In genomic region chr10:28649900-28650160, GRCm38 (mm10) we compare ENCODE assay signal across 19 mouse cellular contexts. TPM values are rescaled to one million over a fixed set of nuclear protein-coding genes. Genes with fewer than 3 reads are reported as not detected.
"Had no signal": no experiment of that assay in that cellular context is flagged by ENCODE, and none has a peak within 500 bp of the region (broad histone marks: within the 10 kb centered on the region; RNA-seq: fewer than 3 reads in every experiment).

No protein-coding gene starts in this region.

- H3K36me3 ChIP-seq: lung, embryonic 15.5 days; midbrain, embryonic 13.5 days; midbrain, embryonic 15.5 days; neural tube, embryonic 12.5 days; stomach, embryonic 15.5 days had no signal

- H3K9ac ChIP-seq: liver, embryonic 14.5 days; lung, embryonic 15.5 days; midbrain, embryonic 13.5 days; midbrain, embryonic 15.5 days; neural tube, embryonic 12.5 days; stomach, embryonic 15.5 days had no signal

- H3K4me2 ChIP-seq: liver, embryonic 11.5 days; lung, embryonic 15.5 days; midbrain, embryonic 11.5 days; midbrain, embryonic 13.5 days; midbrain, embryonic 15.5 days; neural tube, embryonic 12.5 days; stomach, embryonic 15.5 days had no signal

- H3K27me3 ChIP-seq: lung, embryonic 15.5 days; megakaryocyte, embryonic 14.5 days; midbrain, embryonic 13.5 days; midbrain, embryonic 15.5 days; neural tube, embryonic 12.5 days; stomach, embryonic 15.5 days had no signal

- H3K27ac ChIP-seq: liver, embryonic 14.5 days; lung, embryonic 15.5 days; macrophage; midbrain, embryonic 13.5 days; midbrain, embryonic 15.5 days; neural tube, embryonic 12.5 days; stomach, embryonic 15.5 days; stomach, postnatal 0 days had no signal

- H3K9me3 ChIP-seq: lung, embryonic 15.5 days; megakaryocyte, embryonic 14.5 days; midbrain, embryonic 13.5 days; midbrain, embryonic 15.5 days; neural tube, embryonic 12.5 days; stomach, embryonic 15.5 days had no signal

- DNase-seq: right cerebral cortex, postnatal 14 days; thymus, adult 2 months; thymus, postnatal 25 days; thymus, postnatal 4 days had no signal

- H3K4me3 ChIP-seq: lung, embryonic 15.5 days; megakaryocyte, embryonic 14.5 days; midbrain, embryonic 13.5 days; midbrain, embryonic 15.5 days; neural tube, embryonic 12.5 days; stomach, embryonic 15.5 days had no signal

- H3K4me1 ChIP-seq: lung, embryonic 15.5 days; midbrain, embryonic 13.5 days; midbrain, embryonic 15.5 days; neural tube, embryonic 12.5 days; stomach, embryonic 15.5 days had no signal

RNA-seq across cellular contexts. Expression of gene Themis, which starts 18.3 kb away (rescaled TPM):
- polyA plus RNA-seq: liver, embryonic 11.5 days; liver, embryonic 16.5 days; macrophage; midbrain, embryonic 13.5 days; midbrain, postnatal 0 days; neural tube, embryonic 12.5 days; neural tube, embryonic 14.5 days; testis, adult 2 months had no signal
